Mouse (Mus musculus): ENCODE data around the gene Sept1.

DNA sequence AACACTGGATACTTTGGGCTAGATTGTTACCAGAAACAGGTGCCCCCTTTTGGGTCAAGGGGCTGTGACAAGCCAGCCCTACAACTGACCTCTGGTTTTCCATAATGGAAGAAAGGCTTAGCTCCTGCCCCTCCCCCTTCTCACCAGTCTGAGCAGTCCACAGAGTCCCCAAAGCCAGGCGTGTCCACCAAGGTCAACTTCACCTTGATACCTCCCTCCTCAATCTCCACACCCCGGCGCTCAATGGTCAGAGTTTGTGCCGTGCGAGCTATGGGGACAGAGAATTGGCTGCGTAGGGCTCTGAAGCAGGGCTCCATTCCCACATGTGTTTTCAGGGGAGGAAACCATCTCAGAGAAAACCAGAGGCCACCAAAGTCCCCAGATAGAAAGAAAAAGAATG is 15.5 kb downstream of the Sept1 start:
- no peak for TF ChIP-seq CHD2 (IDR thresholded peaks at IDR 0.05; ENCODE audit: low read depth, low read length)
- TF ChIP-seq HCFC1 (IDR thresholded peaks at IDR 0.05; ENCODE audit: borderline replicate concordance, insufficient read depth, low read length): no peak
- no peak for TF ChIP-seq MAFK (IDR thresholded peaks at IDR 0.05; ENCODE audit: insufficient read depth, low read depth, low read length)
- no peak for TF ChIP-seq ZC3H11A (IDR thresholded peaks at IDR 0.05; ENCODE audit: borderline replicate concordance, low read depth, low read length)
- no peak for TF ChIP-seq ZNF384 (IDR thresholded peaks at IDR 0.05; ENCODE audit: low read depth, low read length)
